Mouse (Mus musculus) mammary gland, adult 2 months (tissue): ENCODE results near the gene Zscan4e. TPM values are rescaled to one million over a fixed set of nuclear protein-coding genes. Genes with fewer than 3 reads are reported as not detected.

Source experiments
- polyA plus RNA-seq: library from polyadenylated mRNA; depleted of rRNA; stranded (reverse); fragments of >200 nt; gene quantifications from 2 replicates; pipeline ENCODE4 v1.2.3, GENCODE M21; 2012; ENCODE audit warnings: low replicate concordance; rRNA removed

The Zscan4e gene
- not detected in 2 replicates for polyA plus RNA-seq

DNA sequence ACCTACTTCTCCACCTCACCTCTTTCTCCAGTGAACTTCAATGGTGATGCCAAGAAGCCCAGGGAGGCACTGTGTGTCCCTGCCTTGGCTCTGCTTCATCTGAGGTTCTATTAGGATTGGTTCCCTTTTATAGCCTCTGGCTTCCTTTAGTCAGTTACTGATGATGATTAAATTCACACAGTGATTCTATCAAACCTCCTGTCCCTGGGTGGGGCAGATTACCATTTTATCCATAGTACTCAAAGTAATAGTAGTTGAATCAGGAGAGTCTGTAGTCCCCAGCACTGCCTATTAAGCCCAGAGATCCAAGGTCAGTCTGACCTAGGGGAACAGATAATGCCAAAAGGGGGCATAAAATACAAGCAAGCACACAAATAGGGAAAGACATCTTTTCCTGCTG lies at the start of gene Zscan4e:
Gene Zscan4e, minus strand, starts transcription at position 101 of the 400 bp plus-strand sequence.

Other genes starting within 250 kb of the Zscan4e start
- not detected in 2 replicates for gene Zscan4-ps1, start 241.0 kb downstream of the Zscan4e start, polyA plus RNA-seq
- not detected in 2 replicates for gene Zscan4d, start 144.5 kb downstream of the Zscan4e start, polyA plus RNA-seq
- gene Zscan4f, start 87.2 kb upstream of the Zscan4e start, polyA plus RNA-seq = not detected in 2 replicates
- gene Zscan4-ps2, start 203.6 kb upstream of the Zscan4e start, polyA plus RNA-seq = not detected in 2 replicates